Mouse (Mus musculus) mouse embryonic stem cell (cell line): ENCODE results near the gene Fbxo9.

Experiments used
- in situ Hi-C, 2 experiments: fragments of 300-500 bp; cut with MboI; formaldehyde crosslinking; loops; 1 replicate in 1 of 2; 3 replicates in 1 of 2; pipeline ENCODE4 v1.14.3; 2019 to 2020; ENCODE audit warnings: low sequenced_read_pairs in 2 of 2, low pct_unique_long_range_greater_than_20kb in 1 of 2, mixed read lengths in 1 of 2; ENCODE audit not compliant: unreplicated experiment in 1 of 2

Gene Fbxo9

GRCm38 (mm10) chr9:78112770-78113537 is 4.1 kb upstream of the Fbxo9 start:
- in situ Hi-C loops: no loop called here

- in situ Hi-C loops: no loop called here
Measured at GRCm38 (mm10) chr9:78111456-78111855, 2.6 kb upstream of the Fbxo9 start.

GRCm38 (mm10) chr9:78109656-78110055 is 791 bp upstream of the Fbxo9 start:
- in situ Hi-C loops: no loop called here

- in situ Hi-C loops: no loop called here
Measured at GRCm38 (mm10) chr9:78107912-78108795, 711 bp downstream of the Fbxo9 start.

- in situ Hi-C loops: no loop called here
Measured at GRCm38 (mm10) chr9:78107582-78107911, 1.3 kb downstream of the Fbxo9 start.

- in situ Hi-C loops: no loop called here
Measured at GRCm38 (mm10) chr9:78106821-78107220, 2.0 kb downstream of the Fbxo9 start.

GRCm38 (mm10) chr9:78105501-78105932 is 3.3 kb downstream of the Fbxo9 start:
- in situ Hi-C loops: no loop called here

GRCm38 (mm10) chr9:78104973-78105372 is 3.9 kb downstream of the Fbxo9 start:
- in situ Hi-C loops: no loop called here

- in situ Hi-C loops: no loop called here
Measured at GRCm38 (mm10) chr9:78103965-78104560, 4.8 kb downstream of the Fbxo9 start.

- in situ Hi-C loops: no loop called here
Measured at GRCm38 (mm10) chr9:78101431-78101830, 7.4 kb downstream of the Fbxo9 start.

GRCm38 (mm10) chr9:78100956-78101355 is 7.9 kb downstream of the Fbxo9 start:
- in situ Hi-C loops: no loop called here

- in situ Hi-C loops: no loop called here
Measured at GRCm38 (mm10) chr9:78096376-78096775, 12.5 kb downstream of the Fbxo9 start.

- in situ Hi-C loops: no loop called here
Measured at GRCm38 (mm10) chr9:78095686-78096085, 13.2 kb downstream of the Fbxo9 start.

GRCm38 (mm10) chr9:78090596-78090995 is 18.3 kb downstream of the Fbxo9 start:
- in situ Hi-C loops: no loop called here

- in situ Hi-C loops: no loop called here
Measured at GRCm38 (mm10) chr9:78089906-78090305, 19.0 kb downstream of the Fbxo9 start.

- in situ Hi-C loops: no loop called here
Measured at GRCm38 (mm10) chr9:78088971-78089370, 19.9 kb downstream of the Fbxo9 start.

GRCm38 (mm10) chr9:78088521-78088920 is 20.3 kb downstream of the Fbxo9 start:
- in situ Hi-C loops: no loop called here

GRCm38 (mm10) chr9:78087751-78088150 is 21.1 kb downstream of the Fbxo9 start:
- in situ Hi-C loops: no loop called here

- in situ Hi-C loops: no loop called here
Measured at GRCm38 (mm10) chr9:78085722-78086287, 23.1 kb downstream of the Fbxo9 start.
